Mouse (Mus musculus) right cerebral cortex, postnatal 25 days (tissue): ENCODE data around the gene Cfap77.

Source experiments
- DNase-seq: peaks from one replicate; pipeline ENCODE4 v3.0.0; 2022

The Cfap77 gene

DNA sequence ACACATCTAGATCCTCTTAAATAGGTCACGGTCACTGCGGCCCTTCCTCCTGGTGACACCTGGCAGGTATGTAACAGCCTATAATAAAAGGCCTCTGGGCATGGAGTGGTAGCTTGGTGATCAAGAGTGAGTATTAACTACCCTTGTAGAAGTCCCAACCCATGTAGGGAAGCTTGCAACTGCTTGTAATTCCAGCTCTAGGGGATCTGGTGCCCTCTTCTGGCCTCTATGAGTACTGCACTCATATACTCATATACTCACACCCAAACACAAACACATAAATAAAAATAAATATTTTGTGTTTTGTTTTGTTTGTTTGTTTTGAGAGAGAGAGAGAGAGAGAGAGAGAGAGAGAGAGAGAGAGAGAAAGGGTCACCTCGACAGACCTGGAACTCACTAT is 66.1 kb downstream of the Cfap77 start:
- no peak for DNase-seq

DNA sequence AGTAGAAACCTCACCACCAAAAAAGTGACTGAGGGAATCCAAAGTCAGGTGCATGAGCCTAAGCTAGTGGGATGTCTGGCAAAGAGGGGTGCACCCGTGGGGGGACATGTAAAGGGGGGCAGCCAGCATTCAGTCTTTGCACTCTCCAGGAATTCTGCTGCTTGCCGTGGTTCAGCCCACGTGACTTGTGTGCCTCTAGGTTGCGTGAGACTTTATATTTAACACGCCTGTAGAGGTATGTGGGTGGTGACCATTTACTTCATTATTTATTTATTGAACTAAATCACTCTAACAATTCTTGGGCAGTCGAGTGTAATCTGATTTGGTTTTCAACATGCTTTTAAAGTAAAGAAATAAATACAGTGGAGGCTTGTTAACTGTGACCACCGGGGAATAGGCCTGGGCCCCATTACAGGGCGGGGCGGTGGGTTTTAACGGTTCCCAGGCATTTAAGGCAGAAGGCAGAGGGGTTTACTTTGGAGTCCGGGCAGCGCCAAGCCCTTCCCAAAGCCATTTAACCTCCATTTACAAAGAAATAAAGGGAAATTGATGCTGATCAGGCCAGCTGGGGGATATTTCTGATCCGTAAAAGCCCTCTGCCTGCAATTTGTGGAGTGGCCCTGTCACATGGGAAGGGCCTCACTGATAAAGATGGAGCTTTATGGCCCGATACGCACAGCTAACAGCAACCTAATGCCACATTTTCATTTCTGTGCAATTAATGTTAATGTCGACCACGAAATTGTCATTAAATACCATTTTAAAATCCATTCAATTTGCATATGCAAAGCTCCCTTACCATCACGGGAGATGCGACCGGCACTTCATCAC is 74.6 kb downstream of the Cfap77 start:
- no peak for DNase-seq

DNA sequence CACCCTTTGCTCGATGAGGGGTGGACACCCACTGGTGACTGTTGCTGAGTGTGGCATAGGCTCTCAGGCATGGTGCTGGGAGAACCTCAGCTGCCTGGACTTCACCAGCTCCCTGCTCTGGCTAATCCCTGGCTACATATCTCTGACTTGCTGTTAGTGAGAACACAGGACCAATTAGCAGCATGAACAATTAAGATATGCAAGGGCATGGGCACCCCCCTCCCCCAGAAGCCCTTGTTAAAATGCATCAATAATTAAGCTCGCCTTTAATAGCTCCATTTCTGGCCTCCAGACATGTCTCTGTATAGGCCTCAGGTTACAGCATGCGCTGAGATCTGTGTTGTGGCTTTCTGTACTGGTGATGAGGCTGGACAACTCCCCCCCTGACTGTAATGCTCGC is 76.4 kb downstream of the Cfap77 start:
- DNase-seq, result no peak

GRCm38 (mm10) chr2:28976635-28977034 is 78.2 kb downstream of the Cfap77 start:
- peak; percentile 56 for DNase-seq

GRCm38 (mm10) chr2:28975604-28976003 is 79.3 kb downstream of the Cfap77 start:
- DNase-seq, result no peak

DNA sequence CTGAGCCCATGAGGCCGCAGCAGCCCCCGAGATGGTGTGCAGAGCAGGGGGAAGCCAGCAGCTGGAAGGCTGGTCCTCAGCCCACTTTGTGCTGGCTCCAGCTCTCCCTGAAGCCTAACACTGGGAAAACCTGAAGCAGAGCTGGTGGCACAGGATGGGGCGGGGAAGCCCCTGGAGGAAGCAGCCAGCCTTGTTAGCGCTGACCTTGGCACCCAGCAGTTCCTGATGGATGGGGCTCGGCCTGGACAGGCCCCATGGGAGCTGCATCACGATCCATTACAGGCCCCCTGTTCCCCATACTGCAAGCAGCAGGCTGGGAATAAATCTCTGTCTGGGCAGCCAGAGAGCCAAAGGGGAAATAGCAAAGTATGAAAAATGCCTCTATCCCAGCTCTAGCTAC is 80.3 kb downstream of the Cfap77 start:
- DNase-seq, result no peak

DNA sequence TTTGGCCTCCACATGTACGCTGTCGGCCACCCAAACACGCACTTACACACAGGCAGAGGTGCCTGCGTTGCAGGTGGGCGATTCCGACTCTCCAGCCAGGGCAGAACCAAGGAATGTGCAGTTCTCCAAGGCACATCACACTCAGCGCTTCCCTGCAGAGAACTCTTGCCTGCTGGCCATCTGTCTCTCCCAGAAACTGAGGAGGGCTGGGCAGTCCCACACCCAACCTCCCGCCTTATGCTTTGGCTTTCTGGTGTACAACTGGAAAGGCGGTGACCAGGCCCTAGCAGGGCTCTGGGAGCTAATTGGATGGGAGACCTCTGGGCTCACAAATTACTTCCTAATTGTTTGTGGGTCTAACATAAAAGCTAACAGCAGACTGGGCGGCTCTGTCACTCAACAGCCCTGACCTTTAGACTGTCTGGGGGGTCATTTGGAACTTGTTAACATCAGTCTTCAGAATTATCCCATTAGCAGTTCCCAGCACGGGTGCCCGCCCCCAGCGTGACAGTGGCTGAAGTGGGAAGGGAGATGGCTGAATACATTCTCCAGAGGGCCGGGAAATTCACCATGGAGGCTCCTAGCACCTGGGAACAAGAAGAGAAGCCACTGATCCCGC is 80.9 kb downstream of the Cfap77 start:
- DNase-seq, result no peak

- no peak for DNase-seq
Observed at GRCm38 (mm10) chr2:28970424-28970823, 84.4 kb downstream of the Cfap77 start.

DNA sequence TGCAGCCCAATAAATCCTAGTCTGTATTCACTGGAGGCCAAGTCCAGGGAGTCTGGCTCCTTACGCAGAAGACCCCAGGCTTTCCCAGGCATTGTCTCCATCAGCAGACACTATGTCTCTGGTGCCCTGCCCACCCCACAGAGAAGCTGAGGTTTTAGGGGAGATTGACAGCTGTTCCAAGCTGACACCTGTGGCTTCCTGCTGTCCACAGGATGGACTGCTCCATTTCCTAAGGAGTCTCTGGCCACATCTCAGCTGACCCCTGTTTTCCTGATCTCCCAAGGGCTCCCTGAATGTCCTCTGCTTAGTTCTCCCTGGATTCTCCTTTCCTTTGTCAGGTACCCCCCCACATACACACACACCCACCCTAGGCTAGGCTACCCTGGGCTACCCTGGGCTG is 86.6 kb downstream of the Cfap77 start:
- DNase-seq, result no peak

- no peak for DNase-seq
Observed at GRCm38 (mm10) chr2:28966151-28966795, 88.6 kb downstream of the Cfap77 start.

- DNase-seq, result no peak
Observed at GRCm38 (mm10) chr2:28963565-28963964, 91.3 kb downstream of the Cfap77 start.

GRCm38 (mm10) chr2:28961636-28962035 is 93.2 kb downstream of the Cfap77 start:
- DNase-seq, result no peak

DNA sequence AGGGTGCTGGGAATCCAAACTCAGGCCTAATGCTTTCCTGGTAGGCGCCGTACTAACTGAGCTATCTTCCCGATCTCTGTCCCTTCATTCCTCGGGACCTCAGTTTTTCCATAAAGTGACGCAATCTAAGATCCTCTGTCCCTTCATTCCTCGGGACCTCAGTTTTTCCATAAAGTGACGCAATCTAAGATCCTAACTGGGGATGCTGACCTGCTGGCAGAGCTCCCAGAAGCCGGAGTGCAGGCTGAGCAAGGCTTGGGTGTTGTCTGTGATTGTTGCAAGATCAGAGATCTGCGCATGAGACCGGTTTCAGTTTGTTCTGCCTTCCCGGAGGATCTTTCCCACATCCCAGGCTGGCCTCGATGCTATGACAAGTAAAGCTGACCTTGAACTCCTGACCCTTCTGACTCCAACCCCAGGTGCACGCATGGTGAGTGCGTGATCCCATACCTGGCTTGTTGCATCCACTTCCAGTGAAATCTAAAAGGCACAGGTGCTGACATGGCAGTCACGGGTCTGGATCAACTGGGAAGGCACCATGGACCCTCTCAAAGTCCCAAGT is 93.8 kb downstream of the Cfap77 start:
- DNase-seq, result no peak

- no peak for DNase-seq
Observed at GRCm38 (mm10) chr2:28956874-28957273, 98.0 kb downstream of the Cfap77 start.

GRCm38 (mm10) chr2:28954595-28954994 is 100.3 kb downstream of the Cfap77 start:
- no peak for DNase-seq

DNA sequence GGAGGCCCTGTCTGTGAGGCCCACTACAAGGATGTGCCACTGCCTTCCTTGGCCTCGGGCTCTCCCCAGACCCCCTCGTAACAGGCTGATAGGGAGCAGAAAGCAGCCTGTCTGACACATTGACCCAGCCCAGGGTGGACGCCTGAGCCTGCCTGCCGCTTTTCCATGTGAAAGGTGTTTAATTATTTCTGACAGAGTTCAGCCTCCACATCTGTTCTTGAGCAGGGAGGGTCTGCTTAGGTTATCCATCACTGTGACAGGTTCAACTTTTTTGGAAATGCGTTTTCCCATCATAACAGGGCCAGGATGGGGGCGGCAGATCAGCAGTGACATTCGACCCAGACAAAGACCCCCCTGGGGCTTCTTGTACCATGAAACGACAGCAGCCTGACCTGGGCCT is 101.9 kb downstream of the Cfap77 start:
- DNase-seq, result no peak

- no peak for DNase-seq
Observed at GRCm38 (mm10) chr2:28946312-28946711, 108.6 kb downstream of the Cfap77 start.

- no peak for DNase-seq
Observed at GRCm38 (mm10) chr2:28945388-28945787, 109.5 kb downstream of the Cfap77 start.

DNA sequence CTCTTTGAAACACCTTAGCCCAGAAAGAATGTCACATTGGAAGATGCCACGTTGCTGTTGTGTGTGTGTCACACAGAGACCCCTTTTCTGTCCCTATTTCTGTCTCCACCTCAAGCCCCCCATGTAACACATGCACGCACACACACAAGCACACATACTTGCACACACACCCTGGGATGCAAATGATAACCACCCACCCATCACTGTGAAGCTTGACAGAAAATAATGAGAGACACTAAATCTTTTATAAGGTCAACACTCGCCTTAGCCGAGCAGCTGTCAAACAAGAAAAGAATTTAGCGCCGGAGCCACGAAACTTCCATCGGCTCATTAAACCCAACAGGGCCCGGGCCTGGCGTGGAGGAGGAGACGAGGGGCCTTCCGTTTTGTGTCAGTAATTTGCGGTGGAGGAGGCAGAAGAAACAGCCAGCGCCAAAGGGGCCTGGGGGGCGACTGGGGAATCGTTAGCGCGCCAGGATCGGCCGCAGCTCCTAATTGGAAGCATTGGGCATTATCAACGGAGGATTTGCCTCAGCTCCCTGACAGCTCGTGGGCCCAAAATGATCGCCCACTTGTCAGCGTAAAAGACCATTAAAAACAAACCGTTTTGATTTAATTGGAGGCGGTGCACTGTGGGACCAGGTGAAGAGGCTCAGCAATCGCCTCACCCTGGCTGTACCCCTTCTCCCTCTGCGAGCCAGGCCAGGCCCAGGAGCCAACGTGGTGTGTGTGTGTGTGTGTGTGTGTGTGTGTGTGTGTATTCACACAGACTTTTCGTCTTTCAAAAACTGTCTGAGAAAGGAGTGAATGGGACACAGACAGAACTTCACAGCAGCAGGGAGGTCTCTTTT is 111.0 kb downstream of the Cfap77 start:
- no peak for DNase-seq

DNA sequence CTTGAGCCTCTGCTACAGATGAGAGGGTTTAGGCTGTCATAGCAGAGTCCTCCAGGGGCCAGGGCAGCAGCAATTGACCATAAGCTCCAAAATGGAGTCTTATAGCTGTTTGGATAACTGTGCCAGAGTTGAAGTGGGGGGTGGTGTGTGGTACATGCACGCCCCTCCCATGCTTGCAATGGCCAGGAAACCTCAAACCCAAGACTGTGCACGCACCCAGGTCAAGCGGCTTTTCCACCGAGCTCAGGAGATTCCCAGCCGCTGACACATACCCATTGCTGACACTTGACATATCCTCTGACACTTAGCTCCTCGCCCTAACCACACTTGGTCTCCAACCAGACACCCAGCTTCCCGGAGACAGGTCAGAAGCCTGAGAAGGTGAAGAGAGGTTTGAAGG is 115.9 kb downstream of the Cfap77 start:
- DNase-seq, result no peak

DNA sequence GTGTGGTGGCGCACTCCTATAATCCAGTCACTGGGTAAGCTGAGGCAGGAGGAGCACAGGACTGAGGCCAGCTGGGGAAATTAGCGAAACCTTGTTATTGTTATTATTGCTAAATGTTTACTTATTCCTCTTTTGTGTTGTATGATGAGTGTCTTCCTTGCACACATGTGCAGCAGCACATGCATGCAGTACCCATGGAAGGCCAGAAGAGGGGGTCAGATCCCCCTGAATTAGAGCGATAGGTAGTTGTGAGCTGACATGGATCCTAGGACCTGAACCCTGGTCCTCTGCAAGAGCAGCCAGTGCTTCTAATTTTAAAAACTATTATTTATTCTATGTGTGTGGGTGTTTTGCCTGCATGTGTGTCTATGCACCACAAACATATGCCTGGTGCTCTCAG is 124.3 kb downstream of the Cfap77 start:
- no peak for DNase-seq

GRCm38 (mm10) chr2:28923912-28924311 is 131.0 kb downstream of the Cfap77 start:
- DNase-seq, result peak; percentile 56

DNA sequence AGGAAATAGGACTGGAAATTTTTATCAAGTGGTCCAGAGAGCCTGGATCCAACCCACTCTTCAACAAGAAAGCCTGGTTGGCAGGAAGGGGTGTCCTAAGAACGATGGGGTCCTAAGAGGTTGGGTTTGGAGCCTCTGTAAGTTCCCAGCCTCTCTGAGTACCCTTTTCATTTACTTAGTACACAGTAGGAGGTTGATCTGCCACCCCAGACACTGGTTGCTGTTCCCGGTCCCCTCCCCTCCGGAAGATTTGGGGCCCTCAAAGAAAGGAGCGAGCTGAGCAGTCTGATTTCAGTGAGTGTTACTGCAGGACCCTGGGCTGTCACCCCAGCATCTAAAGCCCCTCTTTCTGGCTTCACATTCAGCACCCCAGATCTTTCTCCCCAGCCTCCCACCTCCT is 135.9 kb downstream of the Cfap77 start:
- DNase-seq, result no peak
